Mouse (Mus musculus) right cerebral cortex, adult 2 months (tissue): ENCODE measurements at regions not wholly inside any gene's neighbourhood (a gene's known extent, or its start where the extent isn't known, plus 50 kb on each side); places are given as distances from the start of the nearest gene placed in this dataset.
A peak's percentile ranks its signal among the peaks of the same experiment; 100 is the strongest.

ENCODE experiments used
- DNase-seq, 2 experiments: peaks; one replicate each; pipeline ENCODE4 v3.0.0; 2021 to 2022; ENCODE audit warnings: low spot score in 2 of 2

DNA sequence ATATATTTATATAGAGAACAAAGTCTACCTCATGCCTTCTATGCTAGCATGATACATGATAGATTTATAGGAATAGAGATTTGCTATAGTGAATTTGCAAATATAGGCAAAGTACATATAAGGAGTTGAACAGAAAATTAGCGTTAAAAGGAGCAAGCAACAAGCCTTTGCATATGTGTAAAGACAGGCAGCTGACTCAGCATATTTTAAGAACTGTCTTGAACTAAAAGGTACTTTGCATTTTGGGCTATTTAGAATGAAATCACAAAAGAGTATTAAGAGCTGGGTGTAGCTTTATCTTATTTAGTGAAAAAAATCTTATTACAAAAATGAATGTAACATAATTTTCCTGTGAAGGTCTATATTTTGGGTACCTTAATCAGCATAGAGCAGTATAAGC lies 149.9 kb upstream of the Syt1 start:
- DNase-seq = no peak

DNA sequence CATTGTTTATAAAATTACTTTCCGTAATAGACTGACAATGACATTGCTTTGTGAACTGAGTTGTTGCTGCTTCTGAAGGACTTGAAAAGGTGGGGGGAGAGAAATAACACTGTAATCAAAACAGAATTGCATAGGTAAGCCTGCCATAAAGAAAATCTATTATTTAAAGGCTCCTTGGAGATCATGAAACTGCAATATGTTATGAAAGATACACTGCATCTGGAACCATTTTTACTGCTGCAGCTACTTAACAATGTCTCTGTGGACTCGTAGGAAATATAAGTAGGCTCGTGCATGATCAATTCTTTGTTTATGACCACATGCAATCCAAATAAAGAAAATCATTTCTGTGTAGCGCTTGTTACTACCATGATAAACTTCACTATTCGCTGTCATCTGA lies 145.0 kb upstream of the Syt1 start:
- no peak for DNase-seq

DNA sequence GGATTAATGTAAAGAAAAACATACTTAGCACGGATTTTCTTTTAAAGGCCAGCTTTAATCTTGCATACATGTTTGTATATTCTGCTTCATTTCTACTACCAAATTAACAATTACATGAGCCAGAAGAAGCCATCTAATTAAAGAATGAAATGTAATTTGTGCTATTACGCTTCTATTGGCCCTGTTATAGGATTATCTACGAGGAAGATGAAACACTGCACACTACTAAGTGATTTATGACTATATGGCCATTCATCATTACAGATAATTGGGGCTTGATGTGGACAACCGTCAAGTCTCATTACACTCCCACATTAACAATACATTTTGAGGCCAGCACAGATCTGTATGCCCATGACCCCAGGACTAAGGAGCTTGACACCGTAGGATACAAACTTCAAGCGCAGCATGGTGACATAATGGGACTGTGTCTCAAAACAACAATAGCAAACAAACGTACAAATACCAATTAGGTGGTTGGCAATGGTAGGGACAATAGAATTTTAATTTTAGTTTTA lies 129.7 kb upstream of the Syt1 start:
- DNase-seq = no peak

DNA sequence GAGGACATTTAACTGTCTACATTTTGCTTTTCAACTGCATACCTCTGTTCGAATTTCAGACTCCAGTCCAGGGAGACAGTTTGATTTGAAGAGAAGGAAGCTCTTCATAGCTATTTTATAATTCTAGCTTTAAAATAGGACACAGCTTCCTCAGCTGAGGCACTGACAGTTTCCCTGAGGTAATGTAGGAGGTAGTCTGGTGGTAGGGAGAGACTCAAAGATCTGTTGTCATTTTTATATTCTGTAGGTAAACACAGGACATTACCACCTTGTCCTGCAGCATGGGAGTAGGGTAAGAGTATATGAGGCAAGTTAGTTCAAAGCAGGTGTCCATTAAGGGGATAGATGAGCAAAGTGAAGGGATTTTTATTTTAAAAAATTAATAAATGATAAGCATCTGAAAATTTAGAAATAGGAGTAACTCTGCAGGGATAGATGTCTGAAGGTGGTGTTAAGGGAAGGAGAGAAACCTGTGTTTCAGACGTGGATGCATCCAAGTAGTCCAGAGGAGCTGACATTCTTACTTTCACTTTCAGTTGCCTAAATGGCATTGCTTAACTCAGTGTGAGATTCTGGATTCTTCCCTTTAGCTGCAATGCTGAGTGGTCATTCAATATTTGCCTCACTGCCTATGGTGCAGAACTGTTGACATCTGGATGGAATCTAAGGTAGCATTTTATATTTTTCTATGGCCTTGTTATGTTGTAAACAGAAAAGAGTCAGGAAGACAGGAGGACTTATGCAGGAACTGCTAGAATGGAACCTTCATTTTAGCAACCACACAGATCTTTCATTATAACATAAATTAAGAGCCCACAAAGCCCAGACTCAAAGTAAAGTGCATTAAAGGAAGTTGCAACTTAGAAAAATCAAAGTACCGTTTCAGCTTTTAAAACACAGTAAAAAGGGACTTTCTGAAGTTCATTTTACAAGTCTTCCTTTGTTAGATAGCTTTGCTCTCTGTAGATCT lies 126.3 kb upstream of the Syt1 start:
- DNase-seq = no peak

DNA sequence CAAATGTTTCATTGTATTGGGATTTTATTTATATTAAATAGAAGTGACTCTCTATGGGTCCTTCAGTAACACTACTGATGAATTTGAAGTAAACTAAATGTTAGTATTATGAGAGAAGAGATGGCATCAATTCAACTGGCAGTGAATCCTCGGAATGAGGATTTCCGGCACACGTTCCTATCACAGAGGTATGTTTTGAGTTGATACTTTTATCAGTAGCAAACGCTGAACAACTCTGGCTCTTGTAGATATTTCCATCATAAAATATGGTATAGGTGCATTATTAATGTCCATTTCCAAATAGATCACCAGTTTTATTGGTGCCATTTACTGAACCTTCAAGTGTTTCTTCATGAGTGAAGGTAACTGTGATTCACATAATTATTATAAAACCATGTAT lies 123.7 kb upstream of the Syt1 start:
- no peak for DNase-seq

DNA sequence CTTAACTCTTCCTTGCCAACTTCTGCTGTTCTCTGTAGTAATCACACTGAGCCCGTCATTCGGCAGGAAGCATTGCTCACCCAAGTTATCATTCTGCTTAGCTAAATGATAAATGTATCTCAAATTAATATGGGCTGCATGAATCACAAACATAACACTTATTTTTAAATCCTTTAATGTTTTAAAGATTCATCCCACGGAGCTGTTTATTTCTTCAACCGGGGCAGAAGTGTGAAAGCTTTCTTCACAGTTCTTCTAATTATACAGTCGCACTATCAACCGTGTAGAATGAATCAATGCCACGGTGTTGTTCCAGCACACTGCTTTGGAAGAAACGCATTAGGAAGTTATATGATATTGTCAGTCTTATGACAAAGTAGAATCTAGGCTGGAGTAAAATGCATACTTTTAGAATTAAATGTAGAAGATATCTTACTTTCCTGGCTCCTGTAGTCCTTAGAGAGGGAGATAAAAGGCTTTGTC lies 121.3 kb upstream of the Syt1 start:
- peak; percentile 32 to 33 for DNase-seq

DNA sequence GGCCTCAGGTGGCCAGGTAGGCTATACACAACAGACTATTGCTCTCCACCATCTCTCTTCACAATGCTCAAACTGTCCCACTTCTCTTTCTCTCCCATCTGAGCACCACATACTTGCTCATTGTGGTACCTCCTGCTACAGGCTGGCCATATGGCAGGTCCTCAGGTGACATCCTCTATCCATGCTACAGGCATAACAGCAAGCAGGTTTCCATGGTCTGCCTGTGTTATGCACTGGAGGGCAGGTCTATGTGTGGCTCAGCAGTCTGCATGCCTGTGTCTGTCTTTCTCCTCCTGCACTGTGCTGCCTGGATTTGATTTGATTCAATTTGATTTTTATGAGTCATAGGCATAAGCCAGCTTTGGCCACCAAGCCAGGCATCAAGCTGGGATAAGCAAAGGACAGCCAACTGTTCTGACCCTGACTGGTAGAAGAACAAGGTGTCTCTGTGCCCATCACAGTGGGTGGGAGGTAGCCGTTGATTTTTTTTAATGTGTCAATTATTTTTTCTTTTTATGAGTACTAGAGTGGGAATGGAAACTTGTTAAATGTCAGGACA lies 118.8 kb upstream of the Syt1 start:
- DNase-seq = no peak

DNA sequence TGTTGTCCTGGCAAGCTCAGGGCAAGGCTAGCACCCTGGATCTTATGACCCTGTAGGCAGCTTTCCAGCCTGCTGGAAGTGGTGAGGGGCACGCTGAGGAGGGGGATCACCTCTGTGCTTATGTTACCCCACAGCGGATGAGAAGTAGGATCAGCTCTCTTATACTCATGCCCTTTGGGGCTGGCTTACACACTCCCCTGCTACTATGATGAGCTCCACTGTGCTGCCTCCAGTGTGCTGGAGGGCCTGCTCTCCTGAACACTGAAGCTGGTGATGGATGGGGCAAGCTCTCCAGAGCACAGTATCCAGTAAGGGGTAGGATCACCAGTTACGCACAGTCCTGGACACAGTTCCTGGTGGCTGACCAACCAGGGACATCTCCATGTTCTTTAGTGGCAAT lies 118.3 kb upstream of the Syt1 start:
- DNase-seq = no peak

DNA sequence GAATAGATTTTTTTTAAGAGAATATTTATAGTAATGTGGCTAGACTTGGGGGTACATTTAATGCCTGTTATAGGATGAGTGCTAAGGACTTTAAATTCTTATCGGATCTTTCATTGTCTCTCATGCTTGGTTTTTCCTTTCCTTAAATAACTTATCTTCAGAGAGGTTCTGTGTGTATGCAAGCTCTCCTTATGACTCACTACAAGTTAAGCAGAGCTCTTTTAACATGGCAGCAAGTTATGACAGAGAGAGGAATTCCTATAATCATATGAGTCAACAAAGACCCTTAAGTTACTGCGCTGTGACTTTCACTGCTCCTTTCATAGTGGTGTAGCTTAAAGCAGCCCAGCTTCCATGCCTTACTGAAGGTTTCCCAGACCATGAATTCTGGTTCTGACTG lies 115.9 kb upstream of the Syt1 start:
- no peak for DNase-seq

DNA sequence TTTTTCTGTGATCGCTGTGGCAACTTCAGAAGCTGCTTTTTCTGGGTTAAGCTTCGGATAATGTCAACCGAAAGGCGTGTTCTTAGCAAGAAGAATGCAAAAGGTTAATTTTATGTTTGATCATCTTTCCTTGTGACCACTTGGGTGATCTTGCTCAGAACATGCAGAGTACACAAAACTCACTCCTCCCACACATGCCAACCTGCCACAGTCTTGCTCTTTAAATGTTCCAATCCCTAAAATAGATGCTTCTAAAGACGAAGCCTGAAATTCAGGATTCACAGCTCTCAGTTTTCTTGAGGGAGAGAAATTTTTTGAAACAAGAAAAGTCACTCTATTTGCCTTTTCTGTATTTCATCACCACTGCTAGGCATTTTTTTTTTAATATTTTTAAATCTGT lies 106.4 kb upstream of the Syt1 start:
- peak; percentile 70 to 80 for DNase-seq

DNA sequence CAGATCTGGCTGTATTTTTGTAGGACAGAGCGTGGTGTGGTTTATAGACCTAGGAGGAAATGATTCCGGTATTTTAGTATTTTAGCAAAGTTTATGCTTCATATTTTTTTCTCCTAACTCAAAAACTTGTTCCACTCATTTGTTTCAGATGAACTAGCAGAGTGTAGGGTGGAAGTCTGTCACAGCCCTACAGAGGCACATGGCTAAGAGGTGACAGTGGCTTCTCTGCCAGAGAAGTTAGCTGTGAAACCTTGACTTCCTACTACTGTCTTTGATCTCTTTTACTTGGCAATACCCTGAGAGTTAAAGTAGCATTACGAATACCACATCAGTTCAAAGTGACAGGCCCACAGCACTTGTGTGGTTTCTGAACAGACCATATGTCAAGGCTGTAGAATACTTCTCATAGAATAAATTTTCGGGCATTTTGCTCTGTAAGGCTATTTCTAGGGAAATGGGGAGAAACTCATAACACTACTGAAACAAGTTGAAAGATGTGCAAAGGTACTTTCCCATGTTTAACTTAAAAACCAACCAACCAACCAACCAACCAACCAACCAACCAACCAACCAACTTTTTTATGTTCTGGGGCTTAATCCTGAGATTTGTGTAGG lies 104.3 kb upstream of the Syt1 start:
- no peak for DNase-seq

DNA sequence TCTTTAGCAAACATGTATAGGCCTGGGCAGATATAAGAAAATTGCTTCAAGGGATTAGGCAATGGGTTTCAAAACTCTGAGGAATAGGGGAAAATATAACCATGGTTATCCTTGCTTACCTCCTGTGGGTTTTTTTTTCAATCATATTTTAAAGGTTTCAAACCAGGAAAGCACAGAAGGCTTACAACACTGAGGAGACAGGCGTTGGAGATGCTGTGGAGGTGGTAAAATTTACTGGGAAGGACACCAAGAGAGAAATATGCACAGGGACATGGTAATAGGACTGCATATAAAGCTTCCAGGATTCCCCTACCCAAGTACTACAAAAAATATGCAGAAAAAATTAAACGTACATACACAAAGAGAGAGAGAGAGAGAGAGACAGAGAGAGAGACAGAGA lies 95.0 kb upstream of the Syt1 start:
- DNase-seq = no peak

DNA sequence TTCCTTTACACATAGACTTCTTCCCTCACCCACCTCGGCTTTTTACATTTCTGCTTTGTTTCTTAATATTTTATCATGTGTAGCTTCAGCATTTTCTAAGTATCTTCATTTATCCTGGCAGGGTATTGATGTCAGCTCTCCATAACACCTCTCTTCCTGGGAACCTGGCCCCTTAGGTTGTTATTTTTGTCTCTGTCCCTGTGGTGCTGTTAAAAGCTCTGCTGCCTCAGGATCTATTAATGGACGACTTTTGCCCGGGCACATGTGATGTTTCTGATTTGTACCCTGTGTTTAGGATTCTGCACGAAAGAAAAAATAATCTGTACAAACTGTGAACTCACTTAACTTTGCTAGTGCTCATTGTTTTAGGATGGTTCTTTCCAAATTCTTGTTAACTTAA lies 81.4 kb upstream of the Syt1 start:
- no peak for DNase-seq

DNA sequence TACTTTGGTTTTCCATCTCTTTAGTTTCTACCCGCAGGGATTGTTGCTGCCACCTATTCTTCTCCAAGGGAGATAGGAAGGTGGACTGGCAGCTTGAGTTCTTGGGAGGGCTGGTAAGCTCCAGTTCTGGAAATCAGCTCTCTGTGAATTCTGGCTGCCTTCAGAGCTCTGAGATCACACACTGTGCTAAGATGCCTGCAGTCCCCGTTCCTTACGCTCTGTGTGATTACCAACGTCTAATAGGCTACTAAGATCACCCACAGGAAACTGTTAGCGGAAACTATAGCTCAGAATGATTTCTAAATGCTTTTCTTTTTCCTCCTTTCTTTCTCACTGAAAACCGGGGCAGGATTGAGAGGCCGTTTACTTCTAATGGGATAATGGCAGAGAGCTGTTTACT lies 69.0 kb upstream of the Syt1 start:
- DNase-seq = no peak

DNA sequence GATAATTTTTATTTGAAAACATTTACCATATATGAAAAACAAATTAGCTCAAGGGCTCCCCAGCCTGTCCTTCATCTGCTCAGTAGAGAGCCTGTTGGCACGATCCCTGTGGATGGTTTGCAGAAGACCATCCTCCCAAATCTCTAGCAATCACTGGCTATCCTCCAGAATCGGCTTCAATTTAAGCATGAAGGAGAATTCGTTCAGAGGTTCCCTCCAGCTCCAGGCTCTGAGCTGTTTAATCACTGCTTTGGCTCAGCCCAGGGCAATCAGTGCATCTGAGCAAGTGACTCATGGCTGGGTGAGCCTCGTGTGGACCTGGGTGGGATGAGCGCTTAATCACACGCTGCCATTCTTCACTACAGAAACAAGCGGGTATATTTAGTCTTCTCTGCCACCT lies 63.4 kb upstream of the Syt1 start:
- DNase-seq = peak in 1 of 2 experiments; percentile 14
